Mouse (Mus musculus) midbrain, embryonic 16.5 days (tissue): ENCODE measurements around the gene Spint2. TPM values are rescaled to one million over a fixed set of nuclear protein-coding genes. Genes with fewer than 3 reads are reported as not detected.

Source experiments
- ATAC-seq: fragments of 200-750 bp; cut with Nextera tagmentation; 2 replicates; pipeline ENCODE4 v1.8.0; 2017; ENCODE audit warnings: moderate TSS enrichment
- H3K27ac ChIP-seq: fragments of 300-500 bp; sonication (generic); 2 replicates; pipeline ENCODE4 v1.5.1; 2014; ENCODE audit warnings: mild to moderate bottlenecking, low read length, mixed read lengths
- H3K27me3 ChIP-seq: fragments of 300-500 bp; sonication (generic); 2 replicates; pipeline ENCODE4 v1.6.1; 2014; ENCODE audit warnings: low read depth, low read length, mixed read lengths; ENCODE audit not compliant: control insufficient read depth, insufficient read depth
- H3K36me3 ChIP-seq: fragments of 300-500 bp; sonication (generic); 2 replicates; pipeline ENCODE4 v1.6.1; 2014; ENCODE audit warnings: mild to moderate bottlenecking, low read length, moderate library complexity, mixed read lengths; ENCODE audit not compliant: control insufficient read depth, insufficient read depth
- H3K4me1 ChIP-seq: fragments of 300-500 bp; sonication (generic); 2 replicates; pipeline ENCODE4 v1.6.1; 2014; ENCODE audit warnings: mild to moderate bottlenecking, low read length, mixed read lengths; ENCODE audit not compliant: control insufficient read depth, insufficient read depth
- H3K4me2 ChIP-seq: fragments of 300-500 bp; sonication (generic); 2 replicates; pipeline ENCODE4 v1.6.1; 2014; ENCODE audit warnings: mild to moderate bottlenecking, low read length, mixed read lengths
- H3K4me3 ChIP-seq: fragments of 300-500 bp; sonication (generic); 2 replicates; pipeline ENCODE4 v1.5.1; 2014; ENCODE audit warnings: low read depth, mild to moderate bottlenecking, low read length, moderate library complexity, mixed read lengths
- H3K9ac ChIP-seq: fragments of 300-500 bp; sonication (generic); 2 replicates; pipeline ENCODE4 v1.6.1; 2014; ENCODE audit warnings: low read depth, low read length, mixed read lengths
- H3K9me3 ChIP-seq: fragments of 300-500 bp; sonication (generic); replicated peaks from 2 replicates; pipeline ENCODE4 v1.6.1; 2014; ENCODE audit warnings: mild to moderate bottlenecking, low read length, mixed read lengths; ENCODE audit not compliant: control insufficient read depth, poor library complexity, severe bottlenecking
- WGBS: fragments of 180-500 bp; shearing (Covaris S2); extraction: QIAGEN DNeasy Blood & Tissue Kit; methylation state at CpG from one replicate; pipeline ENCODE4 v1.1.7; 2014; 5-methylcytosine and 5-hydroxymethylcytosine counted together
- polyA plus RNA-seq: library from polyadenylated mRNA; unstranded; fragments of >200 nt; fragmentation: Nextera tagmentation; extraction: Ambion mirVana; gene quantifications from 2 replicates; pipeline ENCODE4 v1.2.1, GENCODE M21; 2015

Spint2 gene
- polyA plus RNA-seq, 1 experiment from 2014 or later: 89.7 TPM

DNA sequence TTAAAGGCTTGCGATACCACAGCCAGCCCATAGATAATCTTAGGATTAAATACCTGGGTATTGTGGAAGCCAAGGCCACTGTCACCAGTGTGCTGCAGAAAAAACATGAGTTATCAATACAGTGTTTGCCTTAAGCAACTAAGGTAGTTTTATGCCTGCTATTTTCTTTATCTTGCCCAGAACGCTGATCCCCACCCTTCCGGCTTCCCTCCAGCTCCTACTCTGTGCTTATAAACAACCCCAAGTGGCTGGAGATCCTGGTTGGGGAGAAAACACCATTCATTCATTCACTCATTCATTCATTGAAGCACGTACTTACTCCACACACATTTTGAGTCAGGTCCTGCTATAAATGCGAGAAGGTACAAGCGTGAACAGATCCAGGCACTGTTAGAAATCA lies 2.8 kb upstream of the Spint2 start:
- 90% methylated on average over 6 of the region's 6 CpGs for WGBS
- ATAC-seq: no peak

DNA sequence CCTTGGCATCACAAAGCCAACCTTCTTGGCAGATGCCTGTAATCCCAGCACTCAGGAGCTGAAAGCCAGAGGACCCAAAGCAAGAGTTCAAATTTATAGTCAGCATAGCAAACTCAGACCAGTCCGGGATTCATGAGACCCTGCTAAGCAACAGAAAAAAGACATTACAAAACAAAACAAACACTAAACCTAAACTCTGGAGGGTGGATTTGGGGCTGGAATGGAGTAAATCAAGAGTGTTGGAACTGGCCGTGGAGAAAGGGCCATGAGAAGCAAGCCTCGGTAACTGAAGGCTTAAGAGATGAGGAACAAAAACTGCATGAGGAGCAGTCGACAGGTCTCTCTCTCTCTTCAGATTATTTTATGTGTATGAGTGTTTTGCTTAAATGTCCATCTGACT lies 2.2 kb upstream of the Spint2 start:
- peaks cover 9% of the 10 kb centered on the region for H3K27me3 ChIP-seq
- 87% methylated on average over 4 of the region's 4 CpGs for WGBS
- H3K4me1 ChIP-seq: peaks cover 14% of the 10 kb centered on the region

More for the DNA sequence above, 2.8 kb upstream of the Spint2 start:
- Histone ChIP-seq H3K27ac (no peak overlapping the region), H3K4me3 (no peak overlapping the region), H3K9ac (no peak overlapping the region), H3K36me3 (no peaks in the 10 kb centered on the region), H3K4me1 (peaks cover 19% of the 10 kb centered on the region), H3K4me2 (no peak overlapping the region), H3K27me3 (peaks cover 9% of the 10 kb centered on the region), H3K9me3 (no peaks in the 10 kb centered on the region)

DNA sequence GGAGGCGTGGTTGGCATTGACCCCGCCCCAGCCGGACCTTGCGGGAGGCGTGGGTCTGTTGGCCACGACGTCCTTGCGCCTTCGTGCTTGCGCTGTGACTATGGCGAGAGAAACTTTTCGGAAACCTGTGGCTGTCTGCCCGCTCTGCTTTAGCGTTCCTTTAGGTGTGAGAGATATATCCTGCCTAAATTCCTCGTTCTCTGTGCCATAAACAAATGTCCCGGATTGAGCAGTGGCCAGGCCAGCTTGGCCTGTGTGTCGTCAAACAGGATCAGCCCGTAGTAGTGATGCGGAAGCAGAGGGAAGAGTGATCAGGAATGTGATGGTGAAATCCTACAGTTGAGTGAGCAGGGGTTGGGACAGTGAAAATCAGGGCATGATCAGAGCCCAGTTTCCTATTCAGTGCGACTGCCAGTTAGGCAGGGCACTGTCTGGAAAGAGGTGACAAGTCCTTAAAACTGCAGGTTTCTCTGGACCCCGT lies 402 bp upstream of the Spint2 start:
- Histone ChIP-seq H3K27me3 (peaks cover 9% of the 10 kb centered on the region), H3K4me3 (peak overlapping the region; percentile 70), H3K9ac (peak overlapping the region; percentile 82), H3K4me2 (peak overlapping the region; percentile 96), H3K36me3 (no peaks in the 10 kb centered on the region), H3K27ac (no peak overlapping the region), H3K9me3 (no peaks in the 10 kb centered on the region), H3K4me1 (peaks cover 11% of the 10 kb centered on the region; the same call in 1 of the 2 replicates)
- 0 out of 2 replicates have a peak, but pooled peaks have one; percentile 1 for ATAC-seq
- WGBS: 12% methylated on average over 21 of the region's 21 CpGs

More for the DNA sequence above, 2.2 kb upstream of the Spint2 start:
- Histone ChIP-seq H3K9me3 (no peaks in the 10 kb centered on the region), H3K4me2 (no peak overlapping the region), H3K9ac (no peak overlapping the region), H3K27ac (no peak overlapping the region), H3K36me3 (no peaks in the 10 kb centered on the region), H3K4me3 (no peak overlapping the region)
- no peak for ATAC-seq

DNA sequence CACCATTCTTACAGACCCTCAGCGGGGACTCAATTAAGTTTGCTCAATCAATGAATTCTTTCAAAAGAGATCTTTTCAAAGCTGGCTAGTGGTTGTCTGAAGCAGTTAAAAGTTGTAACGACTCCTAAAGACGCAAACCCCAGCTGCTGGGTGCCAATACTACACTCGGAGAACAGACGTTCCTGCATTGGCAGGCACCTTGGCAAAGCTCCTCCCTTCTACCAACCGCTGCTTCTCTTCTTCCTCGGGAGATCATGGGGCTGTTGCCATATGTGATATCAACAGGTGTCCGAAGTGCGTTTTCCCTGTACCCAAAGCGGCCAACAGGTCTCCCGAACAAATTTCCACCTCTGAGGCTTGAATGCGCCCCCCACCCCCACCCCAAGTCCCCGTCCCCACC lies 911 bp downstream of the Spint2 start:
- Histone ChIP-seq H3K4me3 (peak overlapping the region; percentile 70), H3K27ac (no peak overlapping the region), H3K9me3 (no peaks in the 10 kb centered on the region), H3K27me3 (peaks cover 9% of the 10 kb centered on the region), H3K36me3 (no peaks in the 10 kb centered on the region), H3K4me1 (peaks cover 11% of the 10 kb centered on the region; the same call in 1 of the 2 replicates), H3K4me2 (peak overlapping the region; percentile 96), H3K9ac (peak overlapping the region; percentile 82)
- WGBS: 16% methylated on average over 13 of the region's 13 CpGs
- 0 out of 2 replicates have a peak, but pooled peaks have one; percentile 7 for ATAC-seq

DNA sequence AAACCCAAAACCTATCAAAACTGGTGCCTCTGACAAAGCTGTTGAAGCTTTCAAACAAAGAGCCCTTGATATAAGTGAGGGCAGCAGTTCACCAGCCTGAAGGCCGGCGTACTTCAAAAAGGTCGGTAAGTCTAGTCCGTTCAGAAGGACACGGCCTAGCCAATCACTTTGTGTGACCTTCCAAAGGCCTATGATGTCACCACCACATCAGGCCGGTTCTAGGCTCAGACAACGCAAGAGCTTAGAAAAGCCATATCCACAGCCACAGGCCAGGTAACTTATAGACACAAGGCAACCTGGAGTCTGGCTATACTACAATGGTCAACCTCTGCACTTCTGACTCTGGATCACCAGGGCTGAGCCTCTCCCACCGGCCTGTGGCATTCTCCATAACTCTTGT lies 1.8 kb downstream of the Spint2 start:
- Histone ChIP-seq H3K36me3 (no peaks in the 10 kb centered on the region), H3K9ac (no peak overlapping the region), H3K4me3 (no peak overlapping the region), H3K9me3 (no peaks in the 10 kb centered on the region), H3K4me2 (no peak overlapping the region), H3K27ac (no peak overlapping the region), H3K27me3 (peaks cover 9% of the 10 kb centered on the region), H3K4me1 (peaks cover 11% of the 10 kb centered on the region; the same call in 1 of the 2 replicates)
- 95% methylated on average over 8 of the region's 8 CpGs for WGBS
- no peak for ATAC-seq

DNA sequence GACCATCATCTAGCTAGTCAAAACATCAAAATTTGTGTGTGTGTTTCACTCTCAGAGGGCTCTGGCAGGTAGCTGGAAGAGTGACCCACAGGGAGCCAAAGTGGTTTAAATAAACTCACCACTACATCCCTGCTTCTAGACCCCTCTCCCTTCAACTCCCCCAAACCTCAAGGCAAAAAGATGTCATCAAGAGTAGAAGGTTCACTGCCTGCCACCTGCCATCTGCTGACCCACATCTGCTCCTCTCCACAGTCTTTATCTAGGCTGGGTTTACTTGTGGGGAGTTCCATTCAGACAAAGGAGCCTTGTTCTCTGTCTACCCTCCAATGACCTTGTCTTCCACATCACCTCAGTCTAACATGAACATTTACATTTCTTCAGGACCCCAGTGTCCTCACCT lies 2.5 kb downstream of the Spint2 start:
- H3K4me3 ChIP-seq: no peak overlapping the region
- ATAC-seq: no peak
- peaks cover 11% of the 10 kb centered on the region; the same call in 1 of the 2 replicates for H3K4me1 ChIP-seq
- H3K4me2 ChIP-seq: no peak overlapping the region
- no peak overlapping the region for H3K9ac ChIP-seq
- no peaks in the 10 kb centered on the region for H3K9me3 ChIP-seq
- no peaks in the 10 kb centered on the region for H3K36me3 ChIP-seq
- no peak overlapping the region for H3K27ac ChIP-seq
- peaks cover 9% of the 10 kb centered on the region for H3K27me3 ChIP-seq

DNA sequence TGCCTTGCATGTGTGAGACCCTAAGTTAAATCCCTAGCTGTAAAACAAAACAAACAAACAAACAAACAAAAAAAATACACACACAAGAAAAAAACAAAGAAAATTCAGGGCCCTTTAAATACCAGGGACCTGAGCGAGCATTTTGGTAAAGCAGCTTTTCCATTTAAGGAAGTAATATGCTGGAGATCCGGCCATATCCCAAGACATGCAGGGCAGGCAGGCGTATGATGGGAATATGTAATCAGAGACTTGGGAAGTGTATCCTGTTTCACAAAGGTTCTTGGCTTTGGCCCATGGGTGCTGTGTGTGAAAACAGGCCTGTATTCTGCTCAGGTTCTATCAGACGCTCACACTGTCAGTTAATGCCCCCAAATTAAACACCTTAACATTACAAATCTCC lies 4.2 kb downstream of the Spint2 start:
- H3K9ac ChIP-seq: no peak overlapping the region
- H3K4me1 ChIP-seq: peaks cover 11% of the 10 kb centered on the region; the same call in 1 of the 2 replicates
- no peak overlapping the region for H3K4me3 ChIP-seq
- no peak overlapping the region for H3K4me2 ChIP-seq
- no peaks in the 10 kb centered on the region for H3K36me3 ChIP-seq
- no peaks in the 10 kb centered on the region for H3K9me3 ChIP-seq
- no peak for ATAC-seq
- 91% methylated on average over 4 of the region's 4 CpGs for WGBS
- H3K27ac ChIP-seq: no peak overlapping the region
- H3K27me3 ChIP-seq: peaks cover 5% of the 10 kb centered on the region

DNA sequence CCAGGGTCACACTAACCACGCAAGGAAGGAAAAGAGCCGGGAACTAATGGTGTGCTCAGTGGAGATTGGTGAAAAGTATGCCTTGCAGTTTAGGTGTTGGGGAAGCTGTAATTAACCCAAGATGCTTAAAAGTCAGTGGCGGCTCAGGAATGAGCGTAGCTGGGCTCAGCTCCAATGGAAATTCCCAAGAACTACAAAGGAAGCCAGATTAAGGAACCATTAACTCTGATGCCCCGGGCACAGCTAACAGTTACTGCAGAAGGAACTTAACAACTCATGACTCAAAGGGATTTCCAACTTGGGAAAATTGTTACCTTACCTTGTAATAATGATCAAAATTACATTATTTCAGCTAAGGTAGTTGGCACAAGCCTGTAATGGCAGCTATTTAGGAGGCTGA lies 5.0 kb downstream of the Spint2 start:
- H3K4me3 ChIP-seq: no peak overlapping the region
- no peaks in the 10 kb centered on the region for H3K27me3 ChIP-seq
- no peak overlapping the region for H3K4me2 ChIP-seq
- H3K4me1 ChIP-seq: peaks cover 6% of the 10 kb centered on the region; the same call in 1 of the 2 replicates
- no peak overlapping the region for H3K27ac ChIP-seq
- H3K36me3 ChIP-seq: no peaks in the 10 kb centered on the region
- 83% methylated on average over 5 of the region's 5 CpGs for WGBS
- no peak overlapping the region for H3K9ac ChIP-seq
- no peak for ATAC-seq
- no peaks in the 10 kb centered on the region for H3K9me3 ChIP-seq

DNA sequence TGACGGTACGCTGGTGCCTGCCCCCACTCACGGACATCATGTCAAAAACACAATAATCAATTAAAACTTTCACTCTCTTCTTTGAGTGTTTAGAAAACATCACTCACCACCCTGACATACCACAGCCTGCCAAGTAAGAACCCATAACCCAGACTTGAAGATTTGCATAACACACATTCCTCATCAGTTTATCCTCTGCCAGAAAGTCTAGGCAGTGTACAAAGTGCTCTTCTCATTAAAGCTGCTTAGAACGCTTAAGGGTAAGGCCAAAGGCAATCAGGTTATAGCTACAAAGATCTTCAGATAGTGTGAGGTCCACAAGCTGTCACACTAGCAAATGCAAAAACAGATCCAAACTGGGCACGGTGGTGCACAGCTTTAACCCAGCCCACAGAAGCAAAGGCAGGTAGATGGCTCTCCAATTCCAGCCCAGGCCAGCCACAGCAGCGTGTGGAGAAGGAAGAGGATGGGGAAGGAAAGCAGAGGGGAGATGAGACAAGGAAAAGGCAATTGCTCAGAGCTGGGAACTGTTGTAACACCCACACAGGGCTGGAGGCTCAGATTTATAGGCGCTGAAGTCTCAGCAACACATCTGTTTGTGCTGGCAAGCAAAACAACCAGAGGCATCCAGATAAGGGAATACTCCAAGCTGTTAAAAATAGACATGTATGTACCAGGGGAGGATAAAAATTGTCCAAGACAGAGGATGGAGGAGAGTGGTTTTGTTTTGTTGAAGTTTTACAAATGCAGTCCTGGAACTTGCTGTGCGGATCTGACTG lies 9.8 kb downstream of the Spint2 start:
- H3K9ac ChIP-seq: no peak overlapping the region
- H3K9me3 ChIP-seq: no peaks in the 10 kb centered on the region
- ATAC-seq: no peak
- H3K4me1 ChIP-seq: no peaks in the 10 kb centered on the region
- no peak overlapping the region for H3K4me3 ChIP-seq
- H3K27ac ChIP-seq: no peak overlapping the region
- H3K36me3 ChIP-seq: no peaks in the 10 kb centered on the region
- no peaks in the 10 kb centered on the region for H3K27me3 ChIP-seq
- no peak overlapping the region for H3K4me2 ChIP-seq
- WGBS: 78% methylated on average over 8 of the region's 8 CpGs
